Mouse (Mus musculus) urinary bladder, adult 2 months (tissue): ENCODE measurements around the gene Hoxc4. TPM values are rescaled to one million over a fixed set of nuclear protein-coding genes. Genes with fewer than 3 reads are reported as not detected.

Experiments used
- DNase-seq: peaks from one replicate; pipeline ENCODE4 v3.0.0; 2022; ENCODE audit warnings: low spot score
- polyA plus RNA-seq: library from polyadenylated mRNA; depleted of rRNA; stranded (reverse); fragments of >200 nt; gene quantifications from 2 replicates; pipeline ENCODE4 v1.2.3, GENCODE M21; 2012

Gene Hoxc4
- polyA plus RNA-seq, 1 experiment = 0.76 TPM

GRCm38 (mm10) chr15:102990461-102991397 is 28.0 kb upstream of the Hoxc4 start, which contains the start of gene Hoxc8:
TSS of gene Hoxc8 (plus strand) at chr15:102990607.
- peak; percentile 35 for DNase-seq

GRCm38 (mm10) chr15:102991782-102992181 is 27.0 kb upstream of the Hoxc4 start:
- DNase-seq = no peak

- no peak for DNase-seq
Measured at GRCm38 (mm10) chr15:102992206-102992605, 26.5 kb upstream of the Hoxc4 start.

GRCm38 (mm10) chr15:102992863-102993262 is 25.9 kb upstream of the Hoxc4 start:
- DNase-seq = no peak

GRCm38 (mm10) chr15:102996548-102996947 is 22.2 kb upstream of the Hoxc4 start:
- DNase-seq = no peak

- DNase-seq = no peak
Measured at GRCm38 (mm10) chr15:102997431-102997830, 21.3 kb upstream of the Hoxc4 start.

- no peak for DNase-seq
Measured at GRCm38 (mm10) chr15:102997939-102998355, 20.8 kb upstream of the Hoxc4 start, which contains the start of gene Hoxc6. TSS of gene Hoxc6 (plus strand) at chr15:102998257.

GRCm38 (mm10) chr15:102998608-102999182 is 20.0 kb upstream of the Hoxc4 start:
- no peak for DNase-seq

- DNase-seq = peak; percentile 70
Measured at GRCm38 (mm10) chr15:102999183-102999831, 19.4 kb upstream of the Hoxc4 start.

- no peak for DNase-seq
Measured at GRCm38 (mm10) chr15:102999955-103000354, 18.8 kb upstream of the Hoxc4 start.

- no peak for DNase-seq
Measured at GRCm38 (mm10) chr15:103000501-103000901, 18.2 kb upstream of the Hoxc4 start.

GRCm38 (mm10) chr15:103001370-103001769 is 17.4 kb upstream of the Hoxc4 start:
- DNase-seq = no peak

GRCm38 (mm10) chr15:103002156-103002555 is 16.6 kb upstream of the Hoxc4 start:
- DNase-seq = no peak

GRCm38 (mm10) chr15:103002821-103003448 is 15.8 kb upstream of the Hoxc4 start:
- no peak for DNase-seq

- no peak for DNase-seq
Measured at GRCm38 (mm10) chr15:103005308-103005707, 13.4 kb upstream of the Hoxc4 start.

GRCm38 (mm10) chr15:103005797-103006196 is 12.9 kb upstream of the Hoxc4 start:
- DNase-seq = no peak

GRCm38 (mm10) chr15:103006326-103006725 is 12.4 kb upstream of the Hoxc4 start:
- no peak for DNase-seq

- no peak for DNase-seq
Measured at GRCm38 (mm10) chr15:103009265-103010111, 9.2 kb upstream of the Hoxc4 start.

GRCm38 (mm10) chr15:103010112-103010846 is 8.5 kb upstream of the Hoxc4 start:
- DNase-seq = no peak

- no peak for DNase-seq
Measured at GRCm38 (mm10) chr15:103010847-103011555, 7.7 kb upstream of the Hoxc4 start.
